Mouse (Mus musculus): ENCODE measurements around the gene 4931406P16Rik. TPM values are rescaled to one million over a fixed set of nuclear protein-coding genes. Genes with fewer than 3 reads are reported as not detected.

4931406P16Rik gene
- polyA plus RNA-seq, 3 experiments from 2014 or later = 25.3 to 31.5 (median 30.0) TPM

DNA sequence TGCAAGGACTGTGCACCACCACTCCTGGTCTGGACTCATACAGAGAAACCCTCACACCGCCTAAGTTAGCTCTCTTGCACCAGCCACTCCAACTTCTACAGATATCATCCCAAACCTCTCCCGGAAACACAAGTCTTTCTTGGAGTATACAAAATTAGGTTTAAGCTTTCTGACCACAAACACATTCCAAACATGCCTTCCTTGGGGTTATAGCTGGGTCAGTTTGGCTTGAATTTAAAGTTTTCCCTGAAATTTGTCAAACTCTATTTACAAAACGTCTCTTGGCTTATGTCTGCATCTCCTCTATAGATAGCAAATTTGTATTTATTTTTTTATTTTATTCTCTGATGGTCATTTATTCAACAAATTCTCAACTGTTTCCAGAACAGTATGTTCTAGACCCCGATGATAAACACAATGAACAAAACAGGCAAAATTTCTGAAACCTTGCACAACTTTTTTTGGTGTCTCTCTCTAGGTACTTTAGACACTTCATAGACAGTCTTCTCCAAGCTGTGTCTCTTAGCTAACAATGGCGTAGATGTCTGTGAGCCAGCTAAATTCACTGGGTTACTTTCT lies 4.1 kb downstream of the 4931406P16Rik start:
- ATAC-seq = no peak

DNA sequence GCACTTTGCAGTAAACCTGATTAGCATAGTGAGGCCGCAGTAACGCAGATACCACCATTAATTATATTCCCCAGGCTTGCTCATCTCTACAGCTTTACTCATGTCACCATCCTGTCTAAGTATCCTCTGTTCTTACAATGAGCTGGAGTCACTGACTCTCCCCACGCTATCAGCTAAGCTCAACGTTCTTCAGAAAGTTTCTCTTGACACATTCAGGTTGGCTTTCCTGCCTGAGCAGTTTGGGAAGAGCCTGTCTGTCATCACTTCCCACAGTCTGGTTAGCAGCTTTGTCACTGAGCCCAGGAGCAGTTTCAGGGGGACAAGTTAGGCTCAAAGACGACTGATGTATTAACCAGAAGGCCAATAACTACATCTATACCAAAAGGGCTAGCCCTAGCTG lies 4.8 kb downstream of the 4931406P16Rik start:
- no peak for ATAC-seq

- no peak for ATAC-seq
Measured at GRCm38 (mm10) chr7:34305454-34305853, 7.9 kb downstream of the 4931406P16Rik start.

- ATAC-seq = no peak
Measured at GRCm38 (mm10) chr7:34302651-34303050, 10.7 kb downstream of the 4931406P16Rik start.

DNA sequence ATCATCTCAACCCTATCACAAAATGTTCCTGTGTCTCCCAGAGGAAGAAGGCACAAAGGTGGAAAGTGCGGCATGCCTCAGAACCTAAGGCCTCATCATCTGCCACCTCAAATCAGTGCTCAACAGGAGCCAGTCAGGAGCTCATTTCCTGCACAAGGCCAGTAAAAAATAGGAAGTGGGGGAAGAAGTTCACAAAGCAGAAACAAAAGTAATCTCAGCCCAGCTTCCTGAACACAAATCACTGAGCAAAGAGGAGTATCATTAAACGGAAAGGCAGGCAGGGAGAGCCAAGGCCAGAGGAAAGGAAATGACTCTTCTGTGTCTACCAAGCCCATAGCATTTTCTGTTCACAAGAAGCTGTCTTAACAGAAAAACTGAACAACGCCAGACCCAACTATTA lies 11.4 kb downstream of the 4931406P16Rik start:
- ATAC-seq = no peak

GRCm38 (mm10) chr7:34298818-34299217 lies 14.5 kb downstream of the 4931406P16Rik start:
- no peak for ATAC-seq

GRCm38 (mm10) chr7:34296124-34296523 lies 17.2 kb downstream of the 4931406P16Rik start:
- no peak for ATAC-seq

DNA sequence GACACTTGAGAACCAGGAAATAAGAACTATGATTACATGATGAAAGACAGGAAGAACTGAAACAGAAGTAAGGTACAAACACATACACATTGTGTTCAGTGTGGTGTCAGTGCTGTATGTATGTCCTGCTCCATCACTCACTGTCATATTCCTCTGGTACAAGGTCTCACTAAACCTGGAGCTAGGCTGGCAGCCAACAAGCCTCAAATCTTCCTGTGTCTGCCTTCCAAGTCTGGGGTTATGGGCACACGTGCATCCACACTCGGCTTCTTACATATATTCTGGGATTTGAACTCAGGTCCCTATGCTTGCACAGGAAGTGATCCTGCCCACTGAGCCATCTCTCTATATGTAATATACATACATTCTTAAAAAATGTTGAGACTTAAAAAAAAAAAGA lies 20.7 kb downstream of the 4931406P16Rik start:
- ATAC-seq = no peak

GRCm38 (mm10) chr7:34291265-34291664 lies 22.1 kb downstream of the 4931406P16Rik start:
- ATAC-seq = no peak

DNA sequence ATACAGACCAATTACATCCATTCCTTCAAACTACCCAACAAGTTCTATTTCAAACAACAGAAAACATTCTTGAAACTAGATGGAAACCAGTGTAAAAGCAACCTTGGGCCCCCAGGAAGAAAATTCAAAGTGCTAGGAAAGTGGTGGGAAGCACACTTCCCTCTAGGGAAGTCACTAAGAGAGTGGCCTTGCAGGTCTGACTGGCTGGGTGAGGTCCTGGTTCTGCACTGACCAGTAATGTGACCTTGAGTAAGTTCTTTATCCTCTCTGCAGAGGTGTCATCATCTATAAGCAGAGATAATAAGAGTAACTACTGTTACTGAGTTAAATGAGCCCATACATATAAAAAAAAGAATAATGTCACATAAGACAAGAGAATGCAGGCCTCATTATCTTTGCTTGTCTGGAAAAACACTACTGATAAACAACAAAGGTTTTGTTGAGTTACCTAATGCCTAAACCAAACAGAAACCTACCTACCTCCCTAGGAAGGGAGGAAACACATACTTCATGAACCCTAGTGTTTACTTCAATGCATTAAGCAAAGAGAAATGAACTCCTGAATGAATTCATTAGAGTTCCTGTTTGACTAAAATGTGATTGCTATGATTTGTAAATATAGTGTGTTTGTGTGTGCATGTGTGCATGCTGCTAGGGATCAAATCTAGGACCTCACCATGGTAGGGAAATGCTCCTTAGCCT lies 22.8 kb downstream of the 4931406P16Rik start:
- ATAC-seq = no peak

DNA sequence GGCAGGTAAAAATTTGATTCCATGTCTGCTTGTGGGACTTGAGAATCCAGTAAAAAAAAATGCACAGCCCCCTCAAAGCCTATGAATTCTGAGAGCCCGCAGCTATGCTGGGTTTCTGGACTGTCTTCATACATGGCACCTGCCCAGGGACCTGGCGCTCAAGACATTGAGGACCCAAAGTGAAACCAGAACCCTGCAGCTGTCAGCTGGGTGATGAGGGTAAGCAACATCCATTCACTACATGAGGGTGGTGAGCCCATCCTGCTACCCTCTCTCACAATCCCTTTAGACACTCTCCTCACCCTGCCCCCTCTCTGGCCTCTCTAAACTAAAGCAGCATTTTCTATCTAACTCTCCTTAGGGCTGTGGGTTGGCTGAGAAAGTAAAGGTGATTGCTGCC lies 35.7 kb downstream of the 4931406P16Rik start:
- no peak for ATAC-seq

DNA sequence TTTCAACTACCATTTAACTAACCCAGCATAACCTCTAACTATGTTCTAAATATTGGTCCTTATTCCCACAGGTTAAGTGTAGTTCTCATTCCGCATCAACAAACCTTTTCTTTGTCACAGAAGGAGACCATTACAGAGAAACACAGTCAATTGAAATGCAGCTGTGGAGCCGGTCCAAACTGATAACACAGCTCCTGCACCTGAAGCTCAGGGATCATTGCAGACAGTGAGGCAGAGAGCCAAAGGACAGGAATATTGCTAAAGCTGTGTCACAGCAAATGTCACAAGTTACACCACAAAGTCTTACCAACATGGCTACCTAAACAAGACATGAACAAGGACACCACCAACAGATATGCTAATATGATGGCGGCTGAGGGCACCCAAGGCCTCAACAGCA lies 37.3 kb downstream of the 4931406P16Rik start:
- no peak for ATAC-seq

DNA sequence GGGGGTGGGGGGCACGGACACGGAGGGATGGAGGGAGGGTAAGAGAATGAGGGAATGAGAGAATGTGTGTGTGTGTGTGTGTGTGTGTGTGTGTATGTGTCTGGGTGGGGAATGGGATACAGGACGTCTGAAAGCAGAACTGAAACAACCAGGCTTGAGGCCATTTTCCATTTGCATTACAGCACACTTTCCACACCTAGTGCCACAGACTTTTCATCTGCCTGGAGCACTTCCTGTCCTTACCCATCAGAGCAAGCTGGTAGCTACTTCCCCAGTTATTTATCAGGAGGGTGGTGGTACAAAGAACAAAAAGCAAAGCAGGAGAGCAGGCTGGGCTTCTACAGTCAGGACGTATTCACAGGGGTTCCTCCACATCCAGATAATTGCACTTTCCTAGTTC lies 40.9 kb downstream of the 4931406P16Rik start:
- peak; percentile 43 for ATAC-seq

DNA sequence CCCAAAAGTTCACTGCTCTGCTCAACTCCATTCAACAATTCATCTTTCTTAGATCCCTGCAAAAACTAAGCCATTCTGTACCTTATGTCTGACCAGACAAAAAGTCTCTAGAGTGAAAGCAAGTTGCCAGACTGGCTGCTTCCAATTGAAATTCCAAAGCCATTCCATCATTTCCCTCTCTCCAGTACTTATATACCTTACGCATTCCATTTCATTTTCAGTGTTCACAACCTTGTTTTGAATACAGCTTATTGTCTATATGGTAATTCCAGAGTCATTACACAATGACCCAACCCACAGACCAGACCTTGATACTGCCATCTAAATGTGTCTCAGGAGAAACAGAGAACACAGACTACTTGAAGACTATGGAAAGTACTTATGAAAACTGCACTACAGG lies 44.9 kb downstream of the 4931406P16Rik start:
- ATAC-seq = no peak

GRCm38 (mm10) chr7:34266421-34266820 lies 46.9 kb downstream of the 4931406P16Rik start:
- no peak for ATAC-seq

DNA sequence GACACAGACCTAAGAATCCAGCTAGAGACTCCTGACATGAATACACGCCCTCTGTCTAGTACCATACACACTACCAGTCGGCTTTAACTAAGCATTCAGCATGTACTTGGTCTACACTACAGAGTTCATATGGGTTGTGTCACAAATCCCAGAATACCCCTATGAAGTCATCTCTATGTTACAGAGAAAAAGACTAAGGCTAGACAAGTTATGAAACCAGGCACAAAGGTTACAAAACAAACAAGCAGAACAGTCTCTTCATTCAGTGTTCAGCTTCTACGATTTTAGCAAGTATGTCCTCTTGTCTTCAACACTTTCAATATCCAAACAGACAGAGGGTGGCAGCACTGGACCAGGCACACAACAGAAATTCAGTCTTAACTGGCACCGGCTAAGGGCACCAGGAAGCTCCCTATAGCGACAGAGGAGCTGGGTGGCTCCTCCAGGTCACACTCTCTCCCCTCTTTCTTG lies 47.4 kb downstream of the 4931406P16Rik start:
- ATAC-seq = peak; percentile 76

DNA sequence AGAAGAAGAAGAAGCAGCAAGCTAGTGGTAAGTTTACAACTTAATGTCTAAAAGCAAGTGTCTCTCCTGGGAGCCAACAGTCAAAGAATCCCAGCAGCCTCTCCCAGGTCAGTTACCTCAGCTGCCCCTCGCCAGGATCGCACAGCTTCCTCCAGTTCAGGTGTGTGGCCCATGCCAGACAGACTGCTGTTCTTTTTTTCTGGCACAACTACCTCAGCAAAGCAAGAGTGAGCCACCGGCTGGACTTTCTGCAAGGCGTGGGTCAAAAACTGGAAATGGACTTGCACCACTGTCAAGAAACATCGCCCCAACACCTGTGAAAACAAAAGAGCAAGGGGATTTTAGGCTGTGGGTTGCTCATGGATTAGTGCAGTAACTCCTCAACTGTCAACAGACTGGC lies 49.9 kb downstream of the 4931406P16Rik start:
- no peak for ATAC-seq

- ATAC-seq = no peak
Measured at GRCm38 (mm10) chr7:34258407-34258806, 54.9 kb downstream of the 4931406P16Rik start.

GRCm38 (mm10) chr7:34257279-34257678 lies 56.1 kb downstream of the 4931406P16Rik start:
- no peak for ATAC-seq

DNA sequence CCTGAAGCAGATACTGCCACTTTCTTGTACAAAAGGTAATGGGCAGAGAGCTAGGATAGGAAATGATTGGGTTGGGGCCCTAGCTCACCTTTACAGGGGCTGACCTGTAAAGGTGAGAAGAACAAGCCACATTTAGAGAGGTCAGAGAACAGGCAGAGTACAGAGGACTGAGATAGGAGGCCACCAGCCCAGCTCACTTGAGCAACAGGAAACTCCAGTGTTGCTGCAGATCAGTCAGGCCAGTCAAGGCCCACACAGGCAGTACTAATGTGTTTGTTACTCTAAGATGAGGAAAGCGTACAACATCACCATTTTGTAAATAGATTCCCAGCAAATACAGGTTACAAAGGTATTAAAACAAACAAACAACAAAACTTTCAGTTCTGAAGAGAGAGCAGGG lies 57.4 kb downstream of the 4931406P16Rik start:
- ATAC-seq = no peak

- no peak for ATAC-seq
Measured at GRCm38 (mm10) chr7:34255137-34255536, 58.2 kb downstream of the 4931406P16Rik start.

- ATAC-seq = peak; percentile 63
Measured at GRCm38 (mm10) chr7:34252030-34252429, 61.3 kb downstream of the 4931406P16Rik start.

DNA sequence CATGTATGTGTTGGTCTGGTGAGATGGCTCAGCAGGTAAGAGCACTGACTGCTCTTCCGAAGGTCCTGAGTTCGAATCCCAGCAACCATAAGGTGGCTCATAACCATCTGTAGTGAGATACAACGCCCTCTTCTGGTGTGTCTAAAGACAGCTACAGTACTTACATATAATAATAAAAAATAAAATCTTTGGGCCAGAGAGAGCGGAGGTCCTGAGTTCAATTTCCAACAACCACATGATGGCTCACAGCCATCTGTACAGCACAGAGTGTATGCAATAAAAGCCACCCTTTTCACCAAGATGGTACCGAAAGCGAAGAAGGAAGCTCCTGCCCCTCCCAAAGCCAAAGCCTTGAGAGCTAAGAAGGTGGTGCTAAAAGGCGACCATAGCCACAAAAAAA lies 62.6 kb downstream of the 4931406P16Rik start, which contains the start of gene Gm6096:
Gm6096 (plus strand) TSS at position 301 of the 400 bp plus-strand sequence.
- ATAC-seq = no peak

- no peak for ATAC-seq
Measured at GRCm38 (mm10) chr7:34246870-34247499, 66.4 kb downstream of the 4931406P16Rik start.

Data from inflammation-experienced regulatory T-cells, adult 6 months (primary cell).